Mouse (Mus musculus): ENCODE results near the gene Cacna1c. TPM values are rescaled to one million over a fixed set of nuclear protein-coding genes. Genes with fewer than 3 reads are reported as not detected.

Cacna1c gene
- total RNA-seq, 2 experiments from 2014 or later = 0.09 TPM; not detected in 1

GRCm38 (mm10) chr6:119034947-119035346, 161.3 kb downstream of the Cacna1c start:
- ATAC-seq (replicated peaks; ENCODE audit: low FRiP score, poor library complexity, severe bottlenecking) = no peak

GRCm38 (mm10) chr6:119027880-119028279, 168.3 kb downstream of the Cacna1c start:
- no peak for ATAC-seq (replicated peaks; ENCODE audit: low FRiP score, poor library complexity, severe bottlenecking)

GRCm38 (mm10) chr6:119022850-119023249, 173.4 kb downstream of the Cacna1c start:
- no peak for ATAC-seq (replicated peaks; ENCODE audit: low FRiP score, poor library complexity, severe bottlenecking)

GRCm38 (mm10) chr6:119021226-119021625, 175.0 kb downstream of the Cacna1c start:
- ATAC-seq (replicated peaks; ENCODE audit: low FRiP score, poor library complexity, severe bottlenecking) = no peak

- ATAC-seq (replicated peaks; ENCODE audit: low FRiP score, poor library complexity, severe bottlenecking) = no peak
These were observed 177.3 kb downstream of the Cacna1c start for GRCm38 (mm10) chr6:119018956-119019355.

- no peak for ATAC-seq (replicated peaks; ENCODE audit: low FRiP score, poor library complexity, severe bottlenecking)
These were observed 178.0 kb downstream of the Cacna1c start for GRCm38 (mm10) chr6:119018256-119018655.

- no peak for ATAC-seq (replicated peaks; ENCODE audit: low FRiP score, poor library complexity, severe bottlenecking)
These were observed 178.7 kb downstream of the Cacna1c start for GRCm38 (mm10) chr6:119017498-119017897.

GRCm38 (mm10) chr6:119015346-119015745, 180.9 kb downstream of the Cacna1c start:
- no peak for ATAC-seq (replicated peaks; ENCODE audit: low FRiP score, poor library complexity, severe bottlenecking)

GRCm38 (mm10) chr6:119013168-119014098, 182.8 kb downstream of the Cacna1c start:
- peak; percentile 90 for ATAC-seq (replicated peaks; ENCODE audit: low FRiP score, poor library complexity, severe bottlenecking)

GRCm38 (mm10) chr6:119010875-119011274, 185.3 kb downstream of the Cacna1c start:
- no peak for ATAC-seq (replicated peaks; ENCODE audit: low FRiP score, poor library complexity, severe bottlenecking)

- ATAC-seq (replicated peaks; ENCODE audit: low FRiP score, poor library complexity, severe bottlenecking) = no peak
These were observed 186.7 kb downstream of the Cacna1c start for GRCm38 (mm10) chr6:119009526-119009925.

GRCm38 (mm10) chr6:119008638-119009166, 187.5 kb downstream of the Cacna1c start:
- ATAC-seq (replicated peaks; ENCODE audit: low FRiP score, poor library complexity, severe bottlenecking) = no peak

- ATAC-seq (replicated peaks; ENCODE audit: low FRiP score, poor library complexity, severe bottlenecking) = no peak
These were observed 191.6 kb downstream of the Cacna1c start for GRCm38 (mm10) chr6:119004596-119004995.

- no peak for ATAC-seq (replicated peaks; ENCODE audit: low FRiP score, poor library complexity, severe bottlenecking)
These were observed 194.8 kb downstream of the Cacna1c start for GRCm38 (mm10) chr6:119001442-119001841.

- no peak for ATAC-seq (replicated peaks; ENCODE audit: low FRiP score, poor library complexity, severe bottlenecking)
These were observed 196.0 kb downstream of the Cacna1c start for GRCm38 (mm10) chr6:119000255-119000654.

GRCm38 (mm10) chr6:118999329-118999875, 196.8 kb downstream of the Cacna1c start:
- ATAC-seq (replicated peaks; ENCODE audit: low FRiP score, poor library complexity, severe bottlenecking) = no peak

- no peak for ATAC-seq (replicated peaks; ENCODE audit: low FRiP score, poor library complexity, severe bottlenecking)
These were observed 198.8 kb downstream of the Cacna1c start for GRCm38 (mm10) chr6:118997397-118997796.

- ATAC-seq (replicated peaks; ENCODE audit: low FRiP score, poor library complexity, severe bottlenecking) = no peak
These were observed 201.8 kb downstream of the Cacna1c start for GRCm38 (mm10) chr6:118994272-118995061.

GRCm38 (mm10) chr6:118992391-118992790, 203.8 kb downstream of the Cacna1c start:
- ATAC-seq (replicated peaks; ENCODE audit: low FRiP score, poor library complexity, severe bottlenecking) = no peak
